Mouse (Mus musculus): ENCODE data around the gene Fam208a. TPM values are rescaled to one million over a fixed set of nuclear protein-coding genes. Genes with fewer than 3 reads are reported as not detected.

Gene Fam208a
- total RNA-seq, 2 experiments from 2014 or later: 33.5 to 34.8 TPM

- Histone ChIP-seq H3K4me3 (no peak overlapping the region), H3K27ac (no peak overlapping the region)
- TF ChIP-seq CTCF (conservative IDR thresholded peaks at IDR 0.05): no peak
- DNase-seq (ENCODE audit: low spot score in 2 of 2): no peak
Observed at GRCm38 (mm10) chr14:27401717-27402278, 26.8 kb upstream of the Fam208a start.

GRCm38 (mm10) chr14:27402332-27403250 is 26.0 kb upstream of the Fam208a start:
- H3K4me3 ChIP-seq: no peak overlapping the region
- DNase-seq (ENCODE audit: low spot score in 2 of 2): no peak
- TF ChIP-seq CTCF (conservative IDR thresholded peaks at IDR 0.05): no peak
- 0 out of 2 replicates have a peak overlapping the region, but pooled peaks have one; percentile 36 for H3K27ac ChIP-seq

- Histone ChIP-seq H3K4me3 (no peak overlapping the region), H3K27ac (no peak overlapping the region)
- DNase-seq (ENCODE audit: low spot score in 2 of 2): no peak
- TF ChIP-seq CTCF (conservative IDR thresholded peaks at IDR 0.05): no peak
Observed at GRCm38 (mm10) chr14:27405452-27405851, 23.2 kb upstream of the Fam208a start.

- no peak for DNase-seq (ENCODE audit: low spot score in 2 of 2)
- no peak overlapping the region for H3K4me3 ChIP-seq
- no peak overlapping the region for H3K27ac ChIP-seq
- no peak for TF ChIP-seq CTCF (conservative IDR thresholded peaks at IDR 0.05)
Observed at GRCm38 (mm10) chr14:27405947-27406346, 22.7 kb upstream of the Fam208a start.

- TF ChIP-seq CTCF (conservative IDR thresholded peaks at IDR 0.05): no peak
- no peak for DNase-seq (ENCODE audit: low spot score in 2 of 2)
- Histone ChIP-seq H3K4me3 (no peak overlapping the region), H3K27ac (no peak overlapping the region)
Observed at GRCm38 (mm10) chr14:27408240-27408639, 20.4 kb upstream of the Fam208a start.

- no peak overlapping the region for H3K4me3 ChIP-seq
- no peak for TF ChIP-seq CTCF (conservative IDR thresholded peaks at IDR 0.05)
- DNase-seq (ENCODE audit: low spot score in 2 of 2): no peak
- no peak overlapping the region for H3K27ac ChIP-seq
Observed at GRCm38 (mm10) chr14:27409662-27410061, 19.0 kb upstream of the Fam208a start.

GRCm38 (mm10) chr14:27411492-27411891 is 17.1 kb upstream of the Fam208a start:
- TF ChIP-seq CTCF (conservative IDR thresholded peaks at IDR 0.05): no peak
- no peak overlapping the region for H3K27ac ChIP-seq
- no peak for DNase-seq (ENCODE audit: low spot score in 2 of 2)
- no peak overlapping the region for H3K4me3 ChIP-seq

GRCm38 (mm10) chr14:27412699-27413098 is 15.9 kb upstream of the Fam208a start:
- H3K4me3 ChIP-seq: no peak overlapping the region
- H3K27ac ChIP-seq: no peak overlapping the region
- DNase-seq (ENCODE audit: low spot score in 2 of 2): no peak
- no peak for TF ChIP-seq CTCF (conservative IDR thresholded peaks at IDR 0.05)

GRCm38 (mm10) chr14:27413961-27414360 is 14.7 kb upstream of the Fam208a start:
- no peak overlapping the region for H3K27ac ChIP-seq
- peak; percentile 22 to 24 for DNase-seq (ENCODE audit: low spot score in 2 of 2)
- TF ChIP-seq CTCF (conservative IDR thresholded peaks at IDR 0.05): peak; percentile 92
- no peak overlapping the region for H3K4me3 ChIP-seq

- no peak for TF ChIP-seq CTCF (conservative IDR thresholded peaks at IDR 0.05)
- no peak overlapping the region for H3K4me3 ChIP-seq
- DNase-seq (ENCODE audit: low spot score in 2 of 2): no peak
- H3K27ac ChIP-seq: no peak overlapping the region
Observed at GRCm38 (mm10) chr14:27420816-27421215, 7.8 kb upstream of the Fam208a start.

- no peak for DNase-seq (ENCODE audit: low spot score in 2 of 2)
- TF ChIP-seq CTCF (conservative IDR thresholded peaks at IDR 0.05): no peak
- Histone ChIP-seq H3K27ac (no peak overlapping the region), H3K4me3 (no peak overlapping the region)
Observed at GRCm38 (mm10) chr14:27422301-27422700, 6.3 kb upstream of the Fam208a start.

GRCm38 (mm10) chr14:27428973-27429711 is 508 bp downstream of the Fam208a start:
- peak; percentile 83 to 91 for DNase-seq (ENCODE audit: low spot score in 2 of 2)
- TF ChIP-seq CTCF (conservative IDR thresholded peaks at IDR 0.05): no peak
- peak overlapping the region; percentile 100 for H3K27ac ChIP-seq
- peak overlapping the region; percentile 64 for H3K4me3 ChIP-seq

GRCm38 (mm10) chr14:27430280-27430679 is 1.6 kb downstream of the Fam208a start:
- DNase-seq (ENCODE audit: low spot score in 2 of 2): no peak
- Histone ChIP-seq H3K27ac (no peak overlapping the region), H3K4me3 (no peak overlapping the region; the same call in 1 of the 2 replicates)
- TF ChIP-seq CTCF (conservative IDR thresholded peaks at IDR 0.05): no peak
